Mouse (Mus musculus): Measurements from ENCODE around the gene Sepsecs. TPM values are rescaled to one million over a fixed set of nuclear protein-coding genes. Genes with fewer than 3 reads are reported as not detected.

Sepsecs gene
- total RNA-seq, 2 experiments from 2014 or later = 10.5 to 10.6 TPM

DNA sequence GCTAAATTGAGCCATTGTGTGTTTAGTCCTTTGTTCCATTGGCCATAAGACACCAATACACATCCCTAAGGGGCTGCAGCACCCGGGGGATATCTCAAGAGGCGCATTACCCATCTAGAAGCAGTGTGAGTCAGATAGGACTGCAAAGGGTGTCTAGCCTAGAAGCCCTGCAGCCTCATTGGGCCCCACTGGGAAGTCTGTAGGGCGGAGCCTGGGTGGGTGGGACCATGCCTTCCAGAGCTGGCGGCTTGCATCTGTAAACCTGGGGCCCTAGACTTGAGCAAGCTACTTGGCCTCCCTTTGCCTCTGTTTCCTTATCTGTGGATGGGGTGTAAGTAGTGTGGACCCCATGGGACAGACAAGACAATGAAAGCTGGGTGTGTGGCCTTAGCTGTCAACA lies 54.8 kb downstream of the Sepsecs start:
- no peak for TF ChIP-seq CTCF (conservative IDR thresholded peaks at IDR 0.05)
- DNase-seq (ENCODE audit: low spot score in 2 of 2) = no peak
- Histone ChIP-seq H3K27ac (no peak overlapping the region), H3K4me3 (no peak overlapping the region)

DNA sequence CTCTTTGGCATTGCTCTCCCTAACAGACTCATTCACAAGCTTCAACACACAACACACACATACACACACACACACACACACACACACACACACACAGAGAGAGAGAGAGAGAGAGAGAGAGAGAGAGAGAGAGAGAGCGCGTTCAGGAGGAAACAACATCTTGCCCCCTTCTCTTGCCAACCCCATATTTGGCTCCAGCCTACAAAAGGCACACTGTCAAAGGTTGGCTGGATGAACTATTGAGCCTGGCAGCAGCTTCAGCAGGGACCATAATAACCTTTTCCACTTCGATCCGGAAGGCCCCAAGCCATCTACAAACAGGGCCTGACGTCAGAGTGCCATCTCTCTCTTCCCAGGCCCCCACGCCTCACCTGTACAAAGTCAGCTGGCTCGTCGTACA lies 56.7 kb downstream of the Sepsecs start:
- Histone ChIP-seq H3K4me3 (no peak overlapping the region), H3K27ac (no peak overlapping the region)
- no peak for DNase-seq (ENCODE audit: low spot score in 2 of 2)
- no peak for TF ChIP-seq CTCF (conservative IDR thresholded peaks at IDR 0.05)

DNA sequence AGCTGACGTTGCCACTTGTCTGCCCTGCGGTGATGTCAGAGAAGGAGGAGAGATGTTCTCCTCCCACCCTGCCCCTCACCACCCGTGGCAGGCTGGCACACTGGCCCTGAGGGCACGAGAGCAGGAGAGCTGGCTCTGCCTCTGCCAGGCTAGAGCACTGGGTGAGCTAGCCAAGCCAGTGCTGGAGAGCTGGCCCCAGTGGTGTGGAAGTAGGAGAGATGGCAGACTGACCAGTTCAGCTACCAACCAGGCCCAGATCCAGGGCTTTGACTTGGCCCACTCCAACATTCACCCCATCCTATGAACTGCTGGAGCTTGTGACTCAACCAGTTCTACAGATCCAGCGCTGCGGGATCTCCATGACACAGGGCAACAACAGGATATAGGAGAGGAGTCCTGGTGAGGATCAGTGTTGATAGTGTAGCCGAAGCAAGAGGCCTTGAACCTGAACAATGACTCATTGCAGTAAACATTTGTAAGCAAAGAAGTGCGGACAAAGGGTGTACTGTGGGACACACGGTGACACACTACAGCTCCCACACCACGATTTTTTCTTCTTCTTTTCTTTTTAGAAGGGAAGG lies 58.1 kb downstream of the Sepsecs start:
- Histone ChIP-seq H3K27ac (no peak overlapping the region), H3K4me3 (no peak overlapping the region)
- no peak for TF ChIP-seq CTCF (conservative IDR thresholded peaks at IDR 0.05)
- DNase-seq (ENCODE audit: low spot score in 2 of 2) = no peak

DNA sequence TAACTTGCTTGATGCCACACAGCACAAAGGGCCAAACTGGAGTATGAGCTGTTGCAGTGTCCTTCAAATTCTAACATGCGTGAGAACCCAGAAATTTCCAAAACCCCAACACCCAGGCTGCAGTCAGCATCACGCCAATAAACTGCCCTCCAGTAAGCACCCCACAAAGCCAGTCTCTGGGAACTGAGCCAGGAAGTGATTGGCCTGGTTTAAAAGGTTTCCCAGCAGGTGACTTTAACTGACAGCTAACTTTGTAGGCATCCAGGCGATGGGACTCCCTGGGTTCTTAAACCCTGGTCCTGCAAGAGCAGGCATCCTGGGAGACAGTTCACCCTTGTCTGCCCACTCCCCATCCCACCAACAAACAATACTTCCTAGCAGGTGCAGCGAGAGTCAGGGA lies 59.2 kb downstream of the Sepsecs start:
- Histone ChIP-seq H3K27ac (no peak overlapping the region), H3K4me3 (no peak overlapping the region)
- DNase-seq (ENCODE audit: low spot score in 2 of 2) = no peak
- no peak for TF ChIP-seq CTCF (conservative IDR thresholded peaks at IDR 0.05)

DNA sequence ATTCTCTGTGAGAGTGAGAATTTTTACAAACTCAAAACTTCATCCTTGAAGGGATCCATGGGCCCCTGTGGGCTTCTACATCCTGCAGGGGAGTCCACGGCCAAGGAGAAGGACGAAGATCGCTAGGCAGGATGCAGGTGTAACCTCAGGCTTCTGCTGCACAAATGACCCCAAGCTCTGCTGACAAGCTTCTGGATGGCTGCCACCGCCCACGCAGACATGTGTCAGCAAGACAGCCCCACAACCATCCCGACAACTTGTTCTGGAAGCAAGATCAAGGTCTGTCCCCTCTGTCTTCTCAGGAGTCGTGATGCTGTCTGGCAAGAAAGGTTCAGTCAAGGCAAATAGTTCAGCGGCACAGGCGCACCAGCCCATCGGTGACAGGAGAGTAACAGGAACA lies 59.8 kb downstream of the Sepsecs start:
- H3K27ac ChIP-seq = no peak overlapping the region
- no peak overlapping the region for H3K4me3 ChIP-seq
- no peak for TF ChIP-seq CTCF (conservative IDR thresholded peaks at IDR 0.05)
- DNase-seq (ENCODE audit: low spot score in 2 of 2) = no peak

DNA sequence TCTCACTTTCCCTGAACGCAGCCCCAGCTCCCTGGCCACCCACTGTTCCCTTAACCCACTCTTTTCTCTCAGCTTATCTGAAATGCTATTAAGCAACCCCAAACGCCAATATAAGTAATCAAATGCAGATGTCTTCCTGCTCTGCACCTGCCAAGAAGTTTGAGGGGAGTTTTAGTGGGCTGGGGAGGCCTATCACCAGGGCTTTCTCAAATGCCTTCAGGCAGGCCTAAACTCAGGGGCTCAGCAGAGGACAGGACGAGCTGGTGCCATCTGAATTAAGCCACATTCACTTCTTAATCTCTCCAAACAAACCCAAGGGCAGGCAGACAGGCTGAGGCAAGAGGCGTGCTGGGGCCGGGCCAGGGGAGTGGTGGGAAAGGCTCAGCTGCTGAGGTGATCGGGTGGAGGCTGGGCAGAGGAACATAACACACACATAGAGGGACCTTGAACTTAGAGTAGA lies 64.9 kb downstream of the Sepsecs start:
- no peak for TF ChIP-seq CTCF (conservative IDR thresholded peaks at IDR 0.05)
- no peak overlapping the region for H3K4me3 ChIP-seq
- DNase-seq (ENCODE audit: low spot score in 2 of 2) = no peak

DNA sequence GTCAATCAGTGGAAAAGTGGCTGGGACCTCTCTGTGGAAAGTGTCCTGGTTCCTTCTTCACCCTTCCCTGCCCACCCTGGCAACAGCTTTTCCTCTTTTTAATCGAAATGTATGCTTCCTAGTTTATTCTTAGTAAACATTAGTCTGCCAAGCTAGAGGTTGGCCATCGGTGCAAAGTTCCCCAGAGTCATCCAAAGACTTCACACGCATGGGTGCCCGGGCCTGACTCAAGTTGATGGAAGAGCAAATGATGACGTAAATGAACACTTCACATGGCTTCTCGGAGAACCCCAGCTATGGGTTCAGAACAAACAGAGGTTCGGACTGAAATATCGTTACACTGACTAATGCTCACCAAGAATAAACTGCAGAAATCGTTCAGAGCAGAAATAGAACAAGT lies 78.9 kb downstream of the Sepsecs start:
- no peak overlapping the region for H3K27ac ChIP-seq
- no peak overlapping the region for H3K4me3 ChIP-seq
- no peak for TF ChIP-seq CTCF (conservative IDR thresholded peaks at IDR 0.05)
- DNase-seq (ENCODE audit: low spot score in 2 of 2) = no peak

More for the DNA sequence above, 64.9 kb downstream of the Sepsecs start:
- H3K27ac ChIP-seq = no peak overlapping the region

Other genes starting within 250 kb of the Sepsecs start
- 10 to 100 TPM; 67.8 to 69.8 TPM for gene Ccdc149, start 198.2 kb downstream of the Sepsecs start, total RNA-seq (2021)
- gene Lgi2, start 103.2 kb downstream of the Sepsecs start, total RNA-seq (2021) = 10 to 100 TPM; 21.2 to 22.8 TPM
- gene Pi4k2b, start 71.9 kb upstream of the Sepsecs start, total RNA-seq (2021) = 1 to 10 TPM; 2.1 to 2.9 TPM
- 10 to 100 TPM; 10.7 to 11.9 TPM for gene Zcchc4, start 105.7 kb upstream of the Sepsecs start, total RNA-seq (2021)
- 10 to 100 TPM; 75.5 to 77.0 TPM for gene Anapc4, start 164.3 kb upstream of the Sepsecs start, total RNA-seq (2021)